Mouse (Mus musculus): Measurements from ENCODE around the gene Fsd1.

Gene Fsd1

DNA sequence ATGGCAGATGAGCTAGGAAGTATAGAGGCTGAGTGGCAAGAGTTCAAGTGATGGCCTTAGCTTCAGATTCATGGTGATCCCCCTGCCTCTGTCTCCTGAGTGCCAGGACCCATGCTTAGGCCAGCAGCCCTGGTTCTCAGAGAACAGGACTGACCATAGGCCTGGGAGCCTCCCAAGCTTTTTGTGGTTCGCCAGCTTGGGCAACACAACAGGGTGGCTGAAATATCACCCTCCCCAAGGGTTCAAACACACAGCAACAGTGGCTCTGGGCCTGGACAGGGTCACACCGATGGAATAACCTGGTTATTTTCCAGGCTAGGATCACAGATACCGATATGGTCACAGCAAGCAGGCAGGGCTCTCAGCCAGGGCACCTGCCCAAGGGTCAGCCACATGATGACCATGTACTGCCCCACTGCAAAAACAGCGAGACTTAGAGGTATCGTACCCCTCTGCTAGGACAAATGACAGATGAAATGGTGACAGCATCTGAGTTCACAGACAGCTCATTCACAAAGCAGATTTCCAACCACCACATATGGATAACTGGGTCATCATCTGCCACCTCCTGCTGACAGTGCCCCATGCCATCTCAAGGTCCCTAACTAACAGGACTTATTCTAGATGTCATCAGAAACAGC is 41.6 kb downstream of the Fsd1 start:
- no peak for DNase-seq (ENCODE audit: low spot score in 2 of 2)

DNA sequence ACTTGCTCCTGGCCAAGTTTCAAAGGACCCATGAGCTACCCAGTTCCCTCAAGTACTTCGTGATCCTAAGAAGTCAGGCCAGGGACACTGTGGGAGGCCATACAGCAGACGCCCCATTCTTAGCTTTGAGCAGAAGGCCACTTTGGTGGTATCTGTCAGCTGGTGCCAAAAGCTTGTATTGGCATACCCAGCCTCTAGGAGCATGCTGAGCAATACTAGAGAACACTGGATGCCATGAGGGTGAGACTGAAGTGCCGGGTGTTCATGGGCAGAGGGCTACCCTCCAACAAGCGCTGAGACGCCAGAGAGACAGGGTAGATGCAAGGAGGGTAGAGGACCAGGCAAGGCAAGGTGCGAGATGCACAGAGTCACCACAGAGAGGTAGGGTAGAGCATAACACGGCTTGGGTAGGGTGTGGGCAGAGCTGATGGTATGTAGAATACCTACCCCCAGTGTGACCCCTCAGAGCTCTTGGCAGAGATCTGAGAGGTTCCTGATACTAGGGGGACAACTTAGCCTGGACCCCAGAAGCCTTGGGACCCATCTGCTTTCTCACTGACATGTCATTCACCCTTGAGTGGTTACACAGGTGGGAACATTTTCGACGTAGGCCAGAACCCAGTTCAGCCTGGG is 44.0 kb downstream of the Fsd1 start:
- no peak for DNase-seq (ENCODE audit: low spot score in 2 of 2)

DNA sequence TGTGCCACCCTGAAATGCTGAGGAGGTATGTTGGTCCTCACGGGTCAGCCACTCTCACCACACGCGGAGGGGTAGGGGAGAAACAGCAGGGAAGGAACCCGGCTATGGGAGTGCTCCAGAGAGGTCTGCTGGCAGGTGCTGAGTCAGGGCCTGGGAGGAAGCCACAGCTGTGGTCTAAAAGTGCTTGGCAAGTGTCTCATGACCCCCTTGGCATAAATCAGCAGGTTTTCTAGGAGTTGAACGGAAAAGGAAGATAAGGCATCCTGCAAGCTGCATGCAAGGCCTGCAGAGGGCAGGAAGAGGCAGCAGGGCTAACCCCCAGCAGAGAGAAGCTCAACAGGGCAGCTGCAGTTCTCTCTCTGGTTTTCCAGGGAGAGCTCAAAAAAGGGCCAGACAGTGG is 44.6 kb downstream of the Fsd1 start:
- no peak for DNase-seq (ENCODE audit: low spot score in 2 of 2)

DNA sequence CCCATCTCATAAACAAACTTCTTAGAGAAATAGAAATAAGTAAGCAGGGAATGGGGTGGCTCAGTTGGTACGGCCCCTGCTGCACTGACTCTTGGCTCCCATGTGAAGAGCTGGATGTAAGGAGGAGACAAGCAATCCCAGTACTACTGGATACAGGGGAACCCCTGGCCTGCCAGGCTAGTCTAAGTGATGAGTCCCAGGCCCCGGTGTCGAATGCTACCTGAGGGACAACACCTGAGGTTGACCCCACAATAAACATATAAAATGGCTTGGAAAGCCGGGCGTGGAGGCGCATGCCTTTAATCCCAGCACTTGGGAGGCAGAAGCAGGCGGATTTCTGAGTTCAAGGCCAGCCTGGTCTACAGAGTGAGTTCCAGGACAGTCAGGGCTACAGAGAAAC is 45.1 kb downstream of the Fsd1 start:
- DNase-seq (ENCODE audit: low spot score in 2 of 2) = no peak

DNA sequence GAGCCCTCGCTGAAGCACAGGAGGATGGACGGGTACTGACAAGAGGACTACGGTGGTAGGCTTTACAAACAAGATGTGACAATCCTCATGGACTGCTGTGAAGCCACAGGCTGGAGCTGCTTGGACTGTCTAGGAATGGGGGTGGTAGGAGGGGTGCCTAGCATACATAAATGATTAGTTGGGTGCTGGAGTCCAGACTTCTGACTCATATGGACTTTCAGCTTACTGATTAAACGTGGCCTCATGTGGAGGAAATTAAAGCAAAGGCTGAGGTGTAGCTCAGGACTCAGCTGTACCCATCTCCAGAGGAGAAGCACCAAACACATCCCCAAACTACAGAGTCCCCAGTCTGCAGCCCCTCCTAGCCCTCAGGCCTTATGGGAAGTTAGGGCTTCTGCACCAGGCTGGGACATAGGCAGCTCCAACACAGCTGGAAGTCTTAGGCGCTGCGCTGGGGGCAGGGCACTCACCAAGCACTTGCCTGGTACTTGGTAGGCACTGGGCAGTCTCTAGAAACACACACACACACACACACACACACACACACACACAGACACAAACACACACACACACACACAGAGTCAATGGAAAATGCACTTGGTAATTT is 45.9 kb downstream of the Fsd1 start:
- no peak for DNase-seq (ENCODE audit: low spot score in 2 of 2)

DNA sequence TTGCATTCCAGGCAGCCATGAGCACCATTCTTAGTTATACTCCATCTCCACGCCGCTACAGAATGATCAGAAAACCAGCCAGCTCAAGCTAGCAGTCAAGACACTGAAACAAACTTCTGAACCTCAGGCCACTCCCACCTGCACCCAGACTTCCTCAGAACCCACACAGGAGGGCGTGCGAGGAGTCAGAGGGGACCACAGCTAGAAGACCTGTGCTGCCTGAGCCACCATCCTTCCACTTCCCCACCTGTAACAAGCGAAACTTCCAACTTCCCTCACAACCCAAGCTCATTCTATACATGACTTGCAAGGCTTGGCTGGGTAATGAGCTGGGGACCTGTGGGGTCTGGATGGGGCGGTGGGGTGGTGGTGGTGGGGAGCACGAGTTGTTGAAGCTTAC is 46.5 kb downstream of the Fsd1 start:
- DNase-seq (ENCODE audit: low spot score in 2 of 2) = no peak

DNA sequence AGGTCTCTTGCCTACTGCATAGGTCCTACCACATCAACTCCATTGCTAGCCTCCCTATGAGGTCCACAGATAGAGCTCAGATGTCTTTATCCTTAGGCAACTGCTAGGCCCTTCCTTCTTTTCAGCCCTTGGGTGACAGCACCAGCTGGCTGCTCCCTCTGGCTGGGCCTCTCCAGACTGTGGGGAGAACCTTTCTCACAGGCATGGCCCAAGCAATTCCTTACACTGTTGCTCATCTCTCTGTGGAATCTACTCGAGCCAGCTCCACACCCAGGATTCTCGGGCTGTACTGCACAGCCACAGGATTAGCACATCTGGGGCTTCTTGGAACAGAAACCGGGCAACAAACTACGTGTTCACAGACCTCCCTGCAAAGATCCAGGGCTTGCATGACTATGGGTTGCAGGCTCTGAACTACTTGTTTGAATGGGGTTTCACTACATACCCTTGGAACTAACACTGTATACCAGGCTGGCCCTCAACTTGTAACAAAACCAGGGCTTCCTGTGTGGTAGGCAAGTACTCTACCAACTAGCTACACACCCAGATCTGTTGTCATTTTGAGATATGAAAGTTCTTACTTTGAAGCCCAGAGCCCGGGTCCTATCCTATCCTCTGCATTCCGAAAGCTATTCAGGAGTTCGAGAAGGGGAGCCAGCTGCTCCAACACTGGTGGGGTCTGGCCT is 47.9 kb downstream of the Fsd1 start:
- no peak for DNase-seq (ENCODE audit: low spot score in 2 of 2)

DNA sequence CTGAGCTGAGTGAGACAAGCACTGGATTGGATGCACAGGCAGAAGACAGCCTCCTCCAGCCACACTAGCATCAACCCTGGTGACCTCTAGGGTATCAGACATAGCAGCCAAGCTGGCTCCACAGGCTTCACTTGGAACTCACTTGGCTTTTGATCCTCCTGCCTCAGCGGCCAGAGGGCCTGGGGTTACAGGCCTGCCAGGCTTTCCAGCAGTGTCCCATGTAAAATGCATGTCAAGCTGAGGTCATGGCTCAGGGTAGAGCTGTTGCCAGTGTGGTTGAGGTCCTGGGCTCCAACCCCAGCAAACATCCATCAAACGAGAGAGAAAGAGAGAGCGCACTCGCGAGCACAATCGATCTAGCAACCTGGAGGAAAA is 48.4 kb downstream of the Fsd1 start:
- DNase-seq (ENCODE audit: low spot score in 2 of 2) = no peak

DNA sequence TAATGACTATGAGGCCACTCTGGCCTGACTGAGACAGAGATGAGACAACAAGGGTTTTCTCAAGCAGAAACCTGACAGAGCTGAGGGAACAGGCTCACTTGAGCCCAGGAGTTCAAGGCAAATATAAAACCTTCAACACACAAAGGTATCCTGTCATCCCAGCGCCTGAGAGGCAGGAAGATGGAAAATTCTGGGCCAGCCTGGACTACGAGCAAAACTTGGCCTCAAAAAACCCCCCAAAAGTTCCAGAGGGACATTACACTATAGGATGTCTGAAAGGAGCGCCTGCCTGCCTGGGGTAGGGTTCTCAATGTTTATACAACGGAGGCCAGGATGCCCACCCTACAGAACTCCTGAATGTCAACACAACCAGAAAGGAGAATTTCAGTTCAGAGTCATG is 48.9 kb downstream of the Fsd1 start:
- DNase-seq (ENCODE audit: low spot score in 2 of 2) = no peak

DNA sequence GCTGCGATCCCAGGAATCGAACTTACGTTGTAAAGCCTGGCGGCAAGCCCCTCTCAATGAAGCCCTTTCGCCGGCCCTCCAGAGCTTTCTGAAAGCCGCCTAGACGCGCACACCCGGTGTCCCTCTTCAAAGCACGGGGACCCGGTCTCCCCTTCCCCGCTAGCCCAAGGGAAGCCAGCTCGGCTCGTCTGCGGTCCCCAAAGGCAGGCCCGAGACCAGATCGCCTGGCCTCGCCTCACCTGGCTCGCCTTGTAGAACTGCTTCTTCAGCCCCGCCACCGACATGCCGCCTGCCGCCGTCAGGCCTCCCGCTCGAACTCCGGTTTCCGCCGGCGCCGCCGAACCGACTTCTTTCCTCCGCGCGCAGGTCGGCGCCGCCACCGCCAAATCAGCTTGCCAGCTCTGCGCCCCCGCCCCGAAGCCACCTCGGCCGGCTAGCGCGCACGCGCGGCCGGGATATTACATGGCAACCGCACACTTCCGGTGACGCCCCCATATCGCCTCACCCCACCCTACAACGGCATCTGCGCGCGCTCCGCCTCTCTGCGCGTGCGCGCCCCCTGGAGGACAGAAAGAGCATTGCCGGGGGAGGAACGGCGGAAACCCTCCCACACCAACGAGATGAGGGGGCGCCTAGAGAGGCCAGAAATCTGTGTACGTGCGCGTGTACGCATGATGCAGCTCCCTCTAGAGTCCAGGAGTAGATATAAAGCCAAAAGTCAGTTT is 50.0 kb downstream of the Fsd1 start, which contains the start of gene Sh3gl1:
Gene Sh3gl1, minus strand, starts transcription at position 460 of the 725 bp plus-strand sequence.
- peak; percentile 99 to 100 for DNase-seq (ENCODE audit: low spot score in 2 of 2)

DNA sequence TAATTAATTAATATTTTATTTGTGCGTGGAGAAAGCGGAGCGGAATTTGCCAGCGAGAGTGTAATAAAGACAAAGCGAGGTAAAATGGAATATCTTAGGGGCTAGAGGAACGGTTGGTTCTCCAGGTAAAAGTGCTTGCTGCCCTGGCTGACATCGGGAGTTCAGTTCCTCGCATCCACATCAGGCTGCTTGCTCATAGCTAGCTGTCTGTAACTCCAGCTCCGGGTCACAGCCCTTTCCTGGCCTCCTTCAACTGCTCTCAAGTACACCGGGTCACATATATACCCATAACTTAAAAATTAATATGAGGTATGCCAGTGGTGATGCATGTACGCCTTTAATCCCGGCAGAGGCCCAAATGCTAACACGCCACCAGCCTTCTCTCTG is 50.6 kb downstream of the Fsd1 start:
- no peak for DNase-seq (ENCODE audit: low spot score in 2 of 2)

DNA sequence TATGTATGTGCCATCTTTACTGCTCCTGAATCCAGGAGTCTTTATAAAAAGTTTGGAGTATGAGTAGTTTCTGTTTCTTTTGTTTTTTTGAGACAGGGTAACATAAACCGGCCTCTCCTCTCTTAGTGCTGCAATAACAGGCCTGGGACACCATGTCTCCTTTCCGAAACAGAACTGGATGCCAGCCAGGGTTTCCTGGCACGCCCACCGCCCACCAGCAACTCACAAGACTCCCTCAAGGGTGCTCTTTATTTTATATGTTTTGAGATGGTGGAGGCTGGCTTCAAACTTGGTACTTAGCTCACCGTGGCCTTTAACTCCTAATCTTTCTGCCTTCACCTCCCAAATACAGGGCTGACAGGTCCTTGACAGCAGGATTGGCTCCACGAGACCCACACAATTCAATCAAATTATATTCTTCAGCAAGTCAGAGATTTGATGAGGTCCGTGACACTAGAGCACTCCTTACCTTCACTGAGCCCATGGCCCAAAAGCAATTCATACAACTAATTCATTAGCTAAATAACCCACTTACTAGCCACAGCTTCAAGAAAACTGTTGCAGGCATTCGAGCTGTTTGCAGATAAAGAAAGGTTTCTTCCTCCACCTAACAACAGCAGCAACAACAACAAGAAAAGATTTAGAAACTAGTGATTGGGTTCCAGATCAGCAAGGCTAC is 52.4 kb downstream of the Fsd1 start:
- no peak for DNase-seq (ENCODE audit: low spot score in 2 of 2)

DNA sequence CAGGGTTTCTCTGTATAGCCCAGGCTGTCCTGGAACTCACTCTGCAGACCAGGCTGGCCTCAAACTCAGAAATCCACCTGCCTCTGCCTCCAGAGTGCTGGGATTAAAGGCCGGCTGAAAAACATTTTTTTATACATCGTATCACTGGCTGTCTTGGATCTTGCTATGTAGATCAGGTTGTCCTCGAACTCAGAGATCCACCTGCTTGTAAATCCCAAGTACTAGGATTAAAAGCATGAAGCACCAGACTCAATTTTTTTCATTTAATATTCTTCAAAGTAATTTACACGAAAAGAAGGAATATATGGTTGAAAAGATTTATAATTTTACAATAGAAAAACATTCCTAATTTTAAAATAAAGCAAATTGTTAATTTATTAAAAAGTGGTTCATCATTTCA is 53.0 kb downstream of the Fsd1 start:
- DNase-seq (ENCODE audit: low spot score in 2 of 2) = no peak

DNA sequence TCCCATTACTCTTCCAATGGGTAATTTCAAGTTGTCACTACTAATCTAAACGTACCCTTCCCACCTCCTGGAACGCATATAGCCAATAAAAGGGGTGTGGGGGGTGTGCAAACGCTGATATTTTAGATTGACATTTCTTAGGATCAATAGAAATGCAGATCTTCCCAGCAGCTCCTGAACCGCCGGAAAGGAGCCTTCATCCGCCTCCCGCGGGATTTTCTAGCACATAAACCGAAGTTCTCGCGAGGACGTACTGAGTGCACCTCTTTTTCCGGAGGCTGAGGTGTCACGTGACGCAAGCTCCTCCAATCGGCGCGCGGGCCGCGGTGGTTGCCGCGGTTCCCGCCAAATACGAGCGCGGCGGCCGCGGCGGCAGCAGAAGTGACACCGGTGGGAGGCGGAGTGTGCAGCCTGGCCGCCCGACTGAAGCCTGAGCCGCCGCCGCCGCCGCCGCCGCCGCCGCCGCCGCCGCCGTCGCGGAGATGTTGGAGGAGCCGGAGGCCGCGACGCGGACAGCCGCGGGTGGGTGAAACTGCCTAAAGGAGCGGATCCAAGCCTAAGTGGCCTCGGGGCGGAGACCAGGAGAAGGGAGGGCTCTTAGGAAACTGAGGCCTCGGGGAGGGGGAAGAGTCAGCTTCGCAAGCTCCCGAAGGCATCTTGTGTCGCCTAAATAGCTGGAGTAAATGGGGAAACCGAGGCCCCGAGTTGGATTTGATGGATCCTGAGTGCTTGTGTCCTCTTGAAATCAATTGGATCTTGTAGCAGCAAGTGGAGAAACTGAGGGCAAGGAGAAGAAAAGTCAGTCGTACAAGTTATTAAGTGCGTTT is 53.9 kb downstream of the Fsd1 start, which contains the start of gene Chaf1a:
Gene Chaf1a, plus strand, starts transcription at position 410 of the 827 bp plus-strand sequence.
- DNase-seq (ENCODE audit: low spot score in 2 of 2) = peak; percentile 97 to 98

DNA sequence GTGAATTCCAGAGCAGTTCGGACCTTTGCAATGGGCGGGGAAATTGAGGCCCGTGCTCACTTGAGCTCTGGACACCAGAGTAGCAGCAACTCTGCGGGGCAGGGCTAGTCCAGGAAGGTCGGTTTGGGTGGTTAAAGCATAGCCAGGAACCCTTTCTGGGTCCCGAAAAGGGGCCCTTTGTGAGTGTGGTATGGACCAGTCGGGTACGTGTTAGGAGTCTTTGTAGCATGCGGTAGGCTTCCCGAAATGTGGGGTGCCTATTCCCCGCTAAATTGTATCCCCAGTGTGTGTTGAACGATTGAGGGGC is 54.5 kb downstream of the Fsd1 start:
- DNase-seq (ENCODE audit: low spot score in 2 of 2) = no peak
